Mouse (Mus musculus) limb, embryonic 12.5 days (tissue): ENCODE measurements around the gene Tmc3. TPM values are rescaled to one million over a fixed set of nuclear protein-coding genes. Genes with fewer than 3 reads are reported as not detected.

ENCODE experiments used
- ATAC-seq: fragments of 200-750 bp; cut with Nextera tagmentation; 2 replicates; pipeline ENCODE4 v1.8.0; 2017; ENCODE audit warnings: low read depth, moderate TSS enrichment; ENCODE audit not compliant: insufficient number of reproducible peaks, insufficient read depth, low FRiP score, low TSS enrichment
- H3K27ac ChIP-seq: fragments of 300-500 bp; sonication (generic); 2 replicates; pipeline ENCODE4 v1.5.1; 2016; ENCODE audit warnings: mild to moderate bottlenecking, moderate library complexity
- H3K27me3 ChIP-seq: fragments of 300-500 bp; sonication (generic); 2 replicates; pipeline ENCODE4 v1.6.1; 2016; ENCODE audit warnings: mild to moderate bottlenecking, moderate library complexity
- H3K36me3 ChIP-seq: fragments of 300-500 bp; sonication (generic); 2 replicates; pipeline ENCODE4 v1.6.1; 2016; ENCODE audit warnings: mild to moderate bottlenecking, moderate library complexity
- H3K4me1 ChIP-seq: fragments of 300-500 bp; sonication (generic); replicated peaks from 2 replicates; pipeline ENCODE4 v1.6.1; 2016
- H3K4me2 ChIP-seq: fragments of 300-500 bp; sonication (generic); 2 replicates; pipeline ENCODE4 v1.6.1; 2016; ENCODE audit warnings: mild to moderate bottlenecking, moderate library complexity
- H3K4me3 ChIP-seq: fragments of 300-500 bp; sonication (generic); replicated peaks from 2 replicates; pipeline ENCODE4 v1.5.1; 2016; ENCODE audit warnings: mild to moderate bottlenecking
- H3K9ac ChIP-seq: fragments of 300-500 bp; sonication (generic); replicated peaks from 2 replicates; pipeline ENCODE4 v1.6.1; 2016; ENCODE audit warnings: mild to moderate bottlenecking, moderate library complexity
- H3K9me3 ChIP-seq: fragments of 300-500 bp; sonication (generic); 2 replicates; pipeline ENCODE4 v1.6.1; 2016; ENCODE audit warnings: mild to moderate bottlenecking, moderate library complexity
- WGBS: fragments of 180-500 bp; shearing (Covaris S2); methylation state at CpG from one replicate; pipeline ENCODE4 v1.1.7; 2016; 5-methylcytosine and 5-hydroxymethylcytosine counted together
- polyA plus RNA-seq: library from polyadenylated mRNA; unstranded; fragments of >200 nt; fragmentation: Nextera tagmentation; extraction: Ambion mirVana; gene quantifications from 2 replicates; pipeline ENCODE4 v1.2.1, GENCODE M21; 2016

The Tmc3 gene
- polyA plus RNA-seq, 1 experiment from 2014 or later, result 2.4 TPM

DNA sequence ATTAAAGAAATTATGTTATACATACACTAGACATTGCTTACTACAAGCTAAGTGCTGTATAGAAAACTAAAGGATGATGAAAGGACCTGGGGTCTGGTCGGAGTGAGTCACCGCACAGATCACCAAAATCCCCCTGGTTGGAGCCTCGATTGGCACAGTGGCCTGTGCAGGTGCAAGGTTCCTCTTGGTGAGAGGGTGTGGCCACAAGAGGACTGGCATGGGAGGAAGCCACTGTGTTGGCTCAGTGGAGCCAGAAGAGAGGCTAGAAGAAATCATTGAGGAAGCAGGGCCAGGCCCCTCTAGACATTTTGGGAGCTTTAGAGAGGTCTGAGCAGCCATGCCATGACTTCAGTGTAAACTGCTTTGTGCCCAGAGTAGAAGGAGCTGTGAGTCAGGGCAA lies 54.4 kb downstream of the Tmc3 start:
- WGBS, result 77% methylated on average over 3 of the region's 3 CpGs
- H3K4me3 ChIP-seq, result no peak overlapping the region
- ATAC-seq, result no peak
- no peaks in the 10 kb centered on the region for H3K9me3 ChIP-seq
- H3K4me1 ChIP-seq, result 0 out of 2 replicates have a peak, but pooled peaks cover under 1% of the 10 kb centered on the region
- H3K36me3 ChIP-seq, result peaks cover 80% of the 10 kb centered on the region
- no peak overlapping the region for H3K27ac ChIP-seq
- no peak overlapping the region for H3K4me2 ChIP-seq
- no peak overlapping the region for H3K9ac ChIP-seq
- no peaks in the 10 kb centered on the region for H3K27me3 ChIP-seq

GRCm38 (mm10) chr7:83640581-83640980 lies 55.9 kb downstream of the Tmc3 start:
- ATAC-seq, result no peak
- Histone ChIP-seq H3K27ac (no peak overlapping the region), H3K9me3 (no peaks in the 10 kb centered on the region), H3K27me3 (no peaks in the 10 kb centered on the region), H3K4me1 (no peaks in the 10 kb centered on the region), H3K36me3 (peaks cover 81% of the 10 kb centered on the region), H3K9ac (no peak overlapping the region), H3K4me3 (no peak overlapping the region), H3K4me2 (no peak overlapping the region)
- WGBS, result 89% methylated on average over 5 of the region's 5 CpGs

DNA sequence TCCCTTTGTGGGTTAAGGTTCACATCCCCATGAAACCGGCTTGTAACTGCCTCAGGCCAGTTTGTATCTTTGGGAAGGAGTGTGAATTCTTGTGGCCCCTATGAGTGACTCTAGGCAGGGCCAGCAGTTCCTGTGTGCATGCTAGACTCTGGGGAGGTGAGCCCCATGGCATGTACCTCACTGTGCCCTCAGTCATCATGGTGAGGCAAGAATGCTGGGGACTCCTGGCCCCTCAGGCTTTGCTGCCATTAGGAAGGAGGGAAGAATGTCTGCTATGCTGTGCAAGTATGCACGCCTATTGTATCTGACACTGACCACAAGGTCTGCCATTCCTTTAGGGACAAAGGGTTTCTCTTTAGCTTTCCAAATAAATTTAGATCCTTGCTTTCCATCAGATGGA lies 56.4 kb downstream of the Tmc3 start:
- 72% methylated on average over 2 of the region's 2 CpGs for WGBS
- Histone ChIP-seq H3K4me1 (no peaks in the 10 kb centered on the region), H3K4me2 (no peak overlapping the region), H3K9me3 (no peaks in the 10 kb centered on the region), H3K27me3 (no peaks in the 10 kb centered on the region), H3K27ac (no peak overlapping the region), H3K4me3 (no peak overlapping the region), H3K9ac (no peak overlapping the region), H3K36me3 (peaks cover 81% of the 10 kb centered on the region)
- no peak for ATAC-seq

DNA sequence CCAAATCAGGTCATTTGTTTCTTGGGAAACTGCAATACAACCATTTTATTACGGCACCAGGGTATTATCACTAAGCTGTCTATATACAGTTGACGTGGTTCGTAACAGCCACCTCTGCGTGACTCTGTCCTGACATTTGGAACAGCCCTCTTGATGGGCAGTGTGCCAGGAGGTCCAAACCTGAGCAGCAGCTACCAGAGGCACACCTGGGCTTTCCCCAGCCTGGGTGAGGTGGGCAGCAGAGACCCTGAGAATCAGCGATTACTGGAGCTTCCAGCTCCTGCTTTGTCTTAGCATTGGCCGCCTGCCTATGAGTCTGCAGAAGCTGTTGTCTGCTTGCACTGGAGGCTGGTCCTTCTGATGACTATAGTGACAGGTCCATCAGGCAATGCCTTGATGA lies 58.9 kb downstream of the Tmc3 start:
- H3K36me3 ChIP-seq, result peaks cover 57% of the 10 kb centered on the region
- H3K27ac ChIP-seq, result no peak overlapping the region
- H3K9ac ChIP-seq, result no peak overlapping the region
- H3K27me3 ChIP-seq, result no peaks in the 10 kb centered on the region
- H3K4me1 ChIP-seq, result peaks cover under 1% of the 10 kb centered on the region; the same call in 1 of the 2 replicates
- 81% methylated on average over 6 of the region's 6 CpGs for WGBS
- H3K4me2 ChIP-seq, result no peak overlapping the region
- no peak overlapping the region for H3K4me3 ChIP-seq
- no peaks in the 10 kb centered on the region for H3K9me3 ChIP-seq
- no peak for ATAC-seq

GRCm38 (mm10) chr7:83644761-83645160 lies 60.0 kb downstream of the Tmc3 start:
- H3K36me3 ChIP-seq, result peaks cover 48% of the 10 kb centered on the region
- ATAC-seq, result no peak
- H3K4me3 ChIP-seq, result no peak overlapping the region
- no peak overlapping the region for H3K9ac ChIP-seq
- no peaks in the 10 kb centered on the region for H3K9me3 ChIP-seq
- no peak overlapping the region for H3K27ac ChIP-seq
- H3K27me3 ChIP-seq, result no peaks in the 10 kb centered on the region
- peaks cover 7% of the 10 kb centered on the region for H3K4me1 ChIP-seq
- 93% methylated on average over 2 of the region's 2 CpGs for WGBS
- no peak overlapping the region for H3K4me2 ChIP-seq

- Histone ChIP-seq H3K36me3 (peaks cover 41% of the 10 kb centered on the region), H3K9ac (no peak overlapping the region), H3K27ac (no peak overlapping the region), H3K27me3 (no peaks in the 10 kb centered on the region), H3K4me3 (no peak overlapping the region), H3K4me1 (peaks cover 7% of the 10 kb centered on the region), H3K9me3 (no peaks in the 10 kb centered on the region), H3K4me2 (no peak overlapping the region)
- WGBS, result 83% methylated on average over 5 of the region's 5 CpGs
- no peak for ATAC-seq
These were observed 60.7 kb downstream of the Tmc3 start for GRCm38 (mm10) chr7:83645476-83645875.

GRCm38 (mm10) chr7:83648807-83649206 lies 64.1 kb downstream of the Tmc3 start:
- no peak for ATAC-seq
- no peak overlapping the region for H3K27ac ChIP-seq

DNA sequence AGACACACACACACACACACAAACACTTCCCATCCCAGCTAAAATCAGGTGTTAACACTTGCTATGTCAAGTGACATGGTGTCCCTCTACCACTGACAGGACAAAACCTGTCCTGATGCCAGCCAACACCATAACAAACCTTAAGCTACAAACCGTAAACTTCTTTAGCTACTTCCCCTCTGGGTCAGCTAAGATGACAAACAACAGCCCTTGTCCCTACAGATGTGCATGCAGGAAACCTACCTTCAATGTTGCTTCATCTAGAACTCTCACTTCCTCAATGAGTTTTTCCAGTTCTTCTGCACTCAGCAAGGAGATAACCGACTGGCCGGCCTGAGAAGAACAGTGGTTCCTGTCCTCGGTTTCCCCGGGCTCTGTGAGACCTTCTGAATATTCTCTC lies 65.9 kb downstream of the Tmc3 start:
- no peaks in the 10 kb centered on the region for H3K36me3 ChIP-seq
- ATAC-seq, result no peak
- H3K4me3 ChIP-seq, result no peak overlapping the region

More at GRCm38 (mm10) chr7:83648807-83649206, 64.1 kb downstream of the Tmc3 start:
- no peaks in the 10 kb centered on the region for H3K9me3 ChIP-seq
- peaks cover 7% of the 10 kb centered on the region for H3K4me1 ChIP-seq
- no peak overlapping the region for H3K9ac ChIP-seq
- H3K4me2 ChIP-seq, result no peak overlapping the region
- H3K27me3 ChIP-seq, result no peaks in the 10 kb centered on the region
- H3K36me3 ChIP-seq, result peaks cover 10% of the 10 kb centered on the region; the same call in 1 of the 2 replicates
- 73% methylated on average over 7 of the region's 7 CpGs for WGBS
- H3K4me3 ChIP-seq, result no peak overlapping the region

DNA sequence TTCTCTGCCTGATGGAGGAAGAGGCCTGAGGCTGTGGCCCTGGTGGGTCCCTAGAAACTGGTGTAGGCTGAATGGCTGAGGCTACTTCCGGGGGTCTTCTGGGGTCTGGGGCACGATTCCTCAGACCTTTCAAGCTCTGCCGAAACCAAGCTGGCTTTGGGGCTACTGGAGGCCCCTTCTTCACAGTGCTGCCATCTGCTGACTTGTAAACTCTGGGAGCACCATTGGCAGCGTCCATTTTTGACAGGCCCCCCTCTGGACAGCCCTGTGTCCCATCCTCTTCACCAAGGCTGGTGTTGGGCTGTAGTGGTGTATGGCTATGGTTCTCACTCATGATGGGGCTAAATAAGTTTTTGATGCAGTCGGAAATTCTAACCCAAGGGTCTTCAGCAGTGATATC lies 67.8 kb downstream of the Tmc3 start:
- ATAC-seq, result no peak
- H3K27ac ChIP-seq, result no peak overlapping the region
- WGBS, result 82% methylated on average over 5 of the region's 5 CpGs

More for the DNA sequence above, 65.9 kb downstream of the Tmc3 start:
- no peak overlapping the region for H3K9ac ChIP-seq
- H3K27me3 ChIP-seq, result no peaks in the 10 kb centered on the region
- peaks cover 7% of the 10 kb centered on the region for H3K4me1 ChIP-seq
- 85% methylated on average over 5 of the region's 5 CpGs for WGBS
- H3K27ac ChIP-seq, result no peak overlapping the region
- no peak overlapping the region for H3K4me2 ChIP-seq
- no peaks in the 10 kb centered on the region for H3K9me3 ChIP-seq

GRCm38 (mm10) chr7:83653605-83654051 lies 68.9 kb downstream of the Tmc3 start:
- no peak overlapping the region for H3K9ac ChIP-seq
- 89% methylated on average over 2 of the region's 2 CpGs for WGBS
- no peaks in the 10 kb centered on the region for H3K27me3 ChIP-seq
- no peak overlapping the region for H3K4me2 ChIP-seq
- H3K27ac ChIP-seq, result no peak overlapping the region
- no peak overlapping the region for H3K4me3 ChIP-seq
- no peaks in the 10 kb centered on the region for H3K36me3 ChIP-seq
- H3K4me1 ChIP-seq, result peaks cover 5% of the 10 kb centered on the region
- H3K9me3 ChIP-seq, result no peaks in the 10 kb centered on the region; the same call in 1 of the 2 replicates
- ATAC-seq, result no peak

More for the DNA sequence above, 67.8 kb downstream of the Tmc3 start:
- Histone ChIP-seq H3K36me3 (no peaks in the 10 kb centered on the region), H3K9me3 (no peaks in the 10 kb centered on the region; the same call in 1 of the 2 replicates), H3K27me3 (no peaks in the 10 kb centered on the region), H3K9ac (no peak overlapping the region), H3K4me2 (no peak overlapping the region), H3K4me1 (peaks cover 7% of the 10 kb centered on the region), H3K4me3 (no peak overlapping the region)

DNA sequence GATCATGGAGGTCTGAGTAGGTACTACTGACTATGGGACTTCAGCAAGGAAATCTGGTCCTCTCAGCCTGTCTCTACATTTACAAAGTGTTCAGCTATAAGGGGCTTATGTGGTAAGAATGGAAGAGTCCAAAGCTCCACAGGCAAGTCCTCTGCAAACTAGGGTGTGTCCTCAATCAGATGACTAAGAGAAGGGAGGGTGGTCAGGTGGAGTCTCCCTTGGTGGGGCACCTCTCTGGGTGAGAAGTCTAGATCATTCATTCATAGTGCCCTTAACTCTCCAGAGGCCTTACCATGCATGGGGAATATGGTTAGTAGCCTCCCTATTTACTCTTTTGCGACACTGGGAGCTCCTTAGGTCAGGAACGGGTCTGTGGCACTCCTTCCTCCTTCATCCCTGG lies 69.5 kb downstream of the Tmc3 start:
- no peaks in the 10 kb centered on the region for H3K36me3 ChIP-seq
- H3K4me3 ChIP-seq, result no peak overlapping the region
- H3K9ac ChIP-seq, result no peak overlapping the region
- no peak for ATAC-seq
- no peaks in the 10 kb centered on the region; the same call in 1 of the 2 replicates for H3K9me3 ChIP-seq
- no peak overlapping the region for H3K27ac ChIP-seq
- H3K4me1 ChIP-seq, result no peaks in the 10 kb centered on the region
- H3K27me3 ChIP-seq, result no peaks in the 10 kb centered on the region
- H3K4me2 ChIP-seq, result no peak overlapping the region
- 86% methylated on average over 2 of the region's 2 CpGs for WGBS

DNA sequence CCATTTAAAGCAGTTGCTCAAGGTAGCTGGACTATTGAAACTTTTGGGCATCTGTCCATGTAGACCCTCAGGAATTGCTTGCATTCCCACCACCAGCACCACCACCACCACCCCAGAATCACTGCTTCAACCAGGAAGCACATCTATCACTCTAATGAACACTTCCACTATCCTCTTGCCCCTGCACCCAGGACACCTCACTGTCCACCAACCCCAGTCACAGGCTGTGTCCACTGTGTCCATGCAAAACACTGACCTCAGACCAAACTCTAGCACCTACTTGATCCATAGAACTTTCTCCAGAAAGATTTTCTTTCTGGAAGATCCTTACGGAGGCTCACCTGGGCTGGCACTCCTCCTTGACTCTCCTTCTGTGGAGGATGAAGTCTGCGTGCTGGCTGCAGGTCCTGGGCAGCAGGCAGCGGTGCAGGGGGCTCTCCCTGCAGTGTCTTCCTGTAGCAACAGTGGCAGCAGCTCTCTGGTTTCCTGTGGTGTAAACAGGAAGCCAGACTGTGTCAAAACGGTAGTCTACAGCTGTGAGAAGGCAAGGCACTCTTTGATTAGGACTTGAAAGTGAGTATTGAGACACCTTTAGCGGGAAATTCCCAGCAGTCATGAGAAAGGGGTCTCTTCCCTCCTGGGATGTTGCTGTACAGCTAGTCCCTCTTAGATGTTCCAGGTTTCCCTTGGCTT lies 70.4 kb downstream of the Tmc3 start:
- Histone ChIP-seq H3K36me3 (no peaks in the 10 kb centered on the region), H3K27me3 (no peaks in the 10 kb centered on the region), H3K27ac (no peak overlapping the region), H3K9ac (no peak overlapping the region), H3K4me3 (no peak overlapping the region), H3K9me3 (no peaks in the 10 kb centered on the region; the same call in 1 of the 2 replicates), H3K4me2 (no peak overlapping the region), H3K4me1 (no peaks in the 10 kb centered on the region)
- no peak for ATAC-seq
- WGBS, result 55% methylated on average over 5 of the region's 5 CpGs
